Mouse (Mus musculus) G1E (cell line): ENCODE results near the gene Neurl1a.

Experiments
- CTCF ChIP-seq: IDR thresholded peaks from 2 replicates; pipeline ENCODE4 v1.5.1; 2012; ENCODE audit warnings: low read depth, low read length, inconsistent platforms, mixed read lengths
- GATA1 ChIP-seq: IDR thresholded peaks from 2 replicates; pipeline ENCODE4 v1.6.1; 2012; ENCODE audit warnings: borderline replicate concordance, low read length, inconsistent platforms, mixed read lengths
- TAL1 ChIP-seq: conservative IDR thresholded peaks from 2 replicates; pipeline ENCODE4 v1.6.1; 2012; ENCODE audit warnings: low read depth, low read length, inconsistent platforms, mixed read lengths

GRCm38 (mm10) chr19:47198671-47199350, 20.2 kb downstream of the Neurl1a start:
- TF ChIP-seq CTCF (no peak), GATA1 (no peak), TAL1 (no peak)
